Mouse (Mus musculus) hindbrain, embryonic 15.5 days (tissue): ENCODE data around the gene Sval1. TPM values are rescaled to one million over a fixed set of nuclear protein-coding genes. Genes with fewer than 3 reads are reported as not detected.

ENCODE experiments used
- ATAC-seq: fragments of 200-750 bp; cut with Nextera tagmentation; 2 replicates; pipeline ENCODE4 v1.8.0; 2017; ENCODE audit warnings: low read depth, moderate number of reproducible peaks, moderate TSS enrichment; ENCODE audit not compliant: low FRiP score
- H3K27ac ChIP-seq: fragments of 300-500 bp; sonication (generic); replicated peaks from 2 replicates; pipeline ENCODE4 v1.5.1; 2015; ENCODE audit warnings: mild to moderate bottlenecking, inconsistent platforms
- H3K27me3 ChIP-seq: fragments of 300-500 bp; sonication (generic); 2 replicates; pipeline ENCODE4 v1.6.1; 2015; ENCODE audit warnings: control low read depth, inconsistent platforms
- H3K36me3 ChIP-seq: fragments of 300-500 bp; sonication (generic); 2 replicates; pipeline ENCODE4 v1.6.1; 2015; ENCODE audit warnings: control low read depth, inconsistent platforms
- H3K4me1 ChIP-seq: fragments of 300-500 bp; sonication (generic); replicated peaks from 2 replicates; pipeline ENCODE4 v1.6.1; 2015; ENCODE audit warnings: control low read depth, inconsistent platforms
- H3K4me2 ChIP-seq: fragments of 300-500 bp; sonication (generic); 2 replicates; pipeline ENCODE4 v1.6.1; 2015; ENCODE audit warnings: moderate library complexity, mild to moderate bottlenecking, inconsistent platforms
- H3K4me3 ChIP-seq: fragments of 300-500 bp; sonication (generic); 2 replicates; pipeline ENCODE4 v1.5.1; 2015; ENCODE audit warnings: mild to moderate bottlenecking, inconsistent platforms
- H3K9ac ChIP-seq: fragments of 300-500 bp; sonication (generic); 2 replicates; pipeline ENCODE4 v1.6.1; 2015; ENCODE audit warnings: inconsistent platforms
- H3K9me3 ChIP-seq: fragments of 300-500 bp; sonication (generic); 2 replicates; pipeline ENCODE4 v1.6.1; 2016; ENCODE audit warnings: control low read depth, inconsistent platforms
- WGBS: fragments of 180-500 bp; shearing (Covaris S2); methylation state at CpG from one replicate; pipeline ENCODE4 v1.1.7; 2015; 5-methylcytosine and 5-hydroxymethylcytosine counted together
- polyA plus RNA-seq: library from polyadenylated mRNA; unstranded; fragments of >200 nt; fragmentation: Nextera tagmentation; extraction: Ambion mirVana; gene quantifications from 2 replicates; pipeline ENCODE4 v1.2.1, GENCODE M21; 2015

Gene Sval1
- not detected in 2 replicates for polyA plus RNA-seq

- no peak for ATAC-seq
- Histone ChIP-seq H3K27me3 (no peaks in the 10 kb centered on the region), H3K9ac (no peak within 1 kb of the TSS), H3K9me3 (no peaks in the 10 kb centered on the region), H3K4me2 (no peak within 1 kb of the TSS), H3K4me1 (no peaks in the 10 kb centered on the region), H3K4me3 (no peak within 1 kb of the TSS), H3K27ac (no peak within 1 kb of the TSS), H3K36me3 (no peaks in the 10 kb centered on the region)
- WGBS, result 76% methylated on average over 1 of the region's 1 CpGs
These were observed at the start of gene Sval1 for GRCm38 (mm10) chr6:41951330-41951729. Sval1 (plus strand) TSS chr6:41951630.

- WGBS, result 85% methylated on average over 5 of the region's 5 CpGs
- no peak overlapping the region for H3K27ac ChIP-seq
- H3K9ac ChIP-seq, result no peak overlapping the region
- ATAC-seq, result no peak
- H3K27me3 ChIP-seq, result no peaks in the 10 kb centered on the region
- H3K36me3 ChIP-seq, result no peaks in the 10 kb centered on the region
- H3K4me2 ChIP-seq, result no peak overlapping the region
- H3K9me3 ChIP-seq, result no peaks in the 10 kb centered on the region
- H3K4me3 ChIP-seq, result no peak overlapping the region
- H3K4me1 ChIP-seq, result no peaks in the 10 kb centered on the region
These were observed 39.8 kb upstream of the Sval1 start for GRCm38 (mm10) chr6:41911625-41912024.

GRCm38 (mm10) chr6:41914883-41915282, 36.5 kb upstream of the Sval1 start:
- H3K4me2 ChIP-seq, result no peak overlapping the region
- no peaks in the 10 kb centered on the region for H3K4me1 ChIP-seq
- no peak overlapping the region for H3K9ac ChIP-seq
- WGBS, result 94% methylated on average over 2 of the region's 2 CpGs
- no peak overlapping the region for H3K4me3 ChIP-seq
- no peaks in the 10 kb centered on the region for H3K9me3 ChIP-seq
- H3K27ac ChIP-seq, result no peak overlapping the region
- no peak for ATAC-seq
- H3K36me3 ChIP-seq, result no peaks in the 10 kb centered on the region
- H3K27me3 ChIP-seq, result no peaks in the 10 kb centered on the region

- Histone ChIP-seq H3K4me1 (no peaks in the 10 kb centered on the region), H3K36me3 (no peaks in the 10 kb centered on the region), H3K27me3 (no peaks in the 10 kb centered on the region), H3K9me3 (no peaks in the 10 kb centered on the region), H3K27ac (no peak within 1 kb of the TSS), H3K4me3 (no peak within 1 kb of the TSS), H3K9ac (no peak within 1 kb of the TSS), H3K4me2 (no peak within 1 kb of the TSS)
- no peak for ATAC-seq
- WGBS, result 73% methylated on average over 1 of the region's 1 CpGs
These were observed 16.4 kb downstream of the Sval1 start, which contains the start of gene Sval3 for GRCm38 (mm10) chr6:41967840-41968239. Sval3 (plus strand) TSS chr6:41968140.

Other genes with a start within 250 kb of the Sval1 start
- gene Kel, start 247.3 kb upstream of the Sval1 start, polyA plus RNA-seq, result 0.22 and 0.78 TPM in 2 replicates
- gene Olfr459, start 176.5 kb upstream of the Sval1 start, polyA plus RNA-seq, result not detected in 2 replicates
- not detected in 2 replicates for gene Pip, start 104.1 kb upstream of the Sval1 start, polyA plus RNA-seq
- not detected in 2 replicates for gene Sval2, start 98.6 kb upstream of the Sval1 start, polyA plus RNA-seq
- gene Sval3, start 16.5 kb downstream of the Sval1 start, polyA plus RNA-seq, result not detected in 2 replicates
- gene Sva, start 86.8 kb downstream of the Sval1 start, polyA plus RNA-seq, result not detected in 2 replicates
- not detected in 2 replicates for gene Tas2r139, start 189.3 kb downstream of the Sval1 start, polyA plus RNA-seq